Mouse (Mus musculus): Measurements from ENCODE around the gene Dcaf12.

Dcaf12 gene

DNA sequence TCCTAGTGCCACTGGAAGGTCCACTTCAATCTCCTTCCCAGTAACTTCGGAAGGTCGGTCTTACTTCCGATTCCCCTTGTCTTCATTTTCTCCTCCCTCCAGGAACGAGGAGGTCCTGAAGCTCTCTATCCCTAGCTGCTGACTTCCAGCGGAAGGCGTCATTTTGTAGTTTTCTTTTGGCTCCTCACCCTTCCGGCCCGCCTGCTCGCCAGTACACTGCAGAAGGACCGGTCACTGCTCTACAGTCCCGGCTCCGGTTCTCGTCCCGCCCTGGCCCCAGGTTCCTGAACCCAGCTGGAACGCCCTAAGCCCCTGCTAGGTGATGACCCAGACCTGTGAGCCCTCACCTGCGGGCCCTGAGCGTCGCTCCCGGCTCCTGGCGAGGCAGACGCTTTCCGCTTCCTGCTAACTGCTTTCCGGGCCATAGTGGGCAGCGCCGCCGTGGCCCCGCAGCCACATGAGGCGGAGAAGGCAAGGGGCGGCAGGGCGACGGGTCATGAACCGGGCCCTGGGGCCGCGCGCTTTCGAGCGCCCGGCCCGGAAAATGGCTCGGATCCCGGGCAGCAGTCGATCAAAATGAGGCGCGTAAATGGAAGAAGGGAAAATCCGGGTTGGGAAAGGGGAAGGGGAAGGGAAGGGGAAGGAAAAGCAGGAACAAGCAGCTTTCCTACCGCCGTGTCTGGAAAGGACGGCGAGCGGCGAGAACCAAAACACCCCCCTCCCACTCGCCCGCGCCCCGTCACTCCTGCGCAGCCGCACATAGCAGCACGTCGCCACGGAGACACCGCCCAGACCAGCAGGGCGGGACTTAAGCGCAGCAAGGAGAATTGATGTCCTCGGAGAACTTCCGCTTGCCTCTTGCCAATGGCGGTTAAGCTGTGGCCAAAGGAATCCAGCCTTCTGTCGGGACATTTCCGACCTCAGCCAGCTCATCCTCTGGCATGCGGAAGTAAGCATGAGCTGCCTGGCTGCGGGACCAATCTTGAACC, at the start of gene Dcaf12:
TSS of gene Dcaf12 (minus strand) at position 749 of the 989 bp plus-strand sequence.
- DNase-seq = peak; percentile 94 to 95

DNA sequence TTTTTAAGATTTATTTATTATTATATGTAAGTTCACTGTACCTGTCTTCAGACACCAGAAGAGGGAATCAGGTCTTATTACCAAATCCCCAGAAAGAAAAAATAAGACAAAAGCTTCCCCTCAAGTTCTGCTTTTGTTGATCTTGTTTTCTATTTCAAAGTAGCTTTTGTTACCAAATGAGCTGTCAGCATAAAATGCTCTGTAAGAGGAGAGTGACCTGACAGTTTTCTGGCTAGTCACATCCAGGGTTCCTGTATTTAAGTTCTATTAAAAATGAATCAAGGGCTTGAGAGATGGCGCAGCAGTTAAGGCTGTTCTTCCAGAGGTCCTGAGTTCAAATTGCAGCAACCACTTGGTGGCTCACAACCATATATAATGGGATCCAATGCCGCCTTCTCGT, 46.4 kb upstream of the Dcaf12 start:
- no peak for DNase-seq

DNA sequence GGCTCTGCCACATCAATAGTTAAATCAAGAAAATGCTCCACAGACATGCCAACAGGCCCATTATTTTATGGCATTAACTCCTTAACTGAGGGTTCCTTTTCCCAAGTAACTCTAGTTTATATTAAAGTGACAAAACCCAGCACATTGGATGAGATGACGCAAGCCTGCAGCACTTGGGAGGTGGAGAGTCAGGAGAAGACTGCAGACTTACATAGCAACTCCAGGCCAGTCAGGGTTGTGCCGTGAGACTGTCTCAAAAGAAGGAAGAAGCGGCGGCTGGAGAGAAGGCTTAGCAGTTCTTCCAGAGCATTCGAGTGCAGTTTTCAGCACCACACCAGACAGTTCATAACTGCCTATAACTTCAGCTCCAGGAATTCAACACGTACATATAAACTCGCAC, 44.7 kb upstream of the Dcaf12 start:
- no peak for DNase-seq

DNA sequence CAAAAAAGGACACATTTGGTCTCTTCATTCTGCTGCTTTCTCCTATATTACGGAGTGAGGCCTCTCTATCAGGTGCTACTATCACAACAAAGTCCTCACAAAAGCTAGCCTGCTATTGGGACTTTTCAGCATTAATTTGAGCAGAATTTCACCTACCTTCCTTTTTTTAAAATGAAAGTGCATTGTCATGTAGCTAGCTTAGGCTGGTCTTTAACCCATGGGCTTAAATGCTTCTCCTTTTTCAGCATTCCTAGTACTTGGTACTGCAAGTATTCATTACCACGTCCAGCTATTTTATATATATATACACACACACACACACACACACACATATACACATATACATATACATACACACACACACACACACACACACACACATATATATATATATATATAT, 44.0 kb upstream of the Dcaf12 start:
- DNase-seq = no peak

DNA sequence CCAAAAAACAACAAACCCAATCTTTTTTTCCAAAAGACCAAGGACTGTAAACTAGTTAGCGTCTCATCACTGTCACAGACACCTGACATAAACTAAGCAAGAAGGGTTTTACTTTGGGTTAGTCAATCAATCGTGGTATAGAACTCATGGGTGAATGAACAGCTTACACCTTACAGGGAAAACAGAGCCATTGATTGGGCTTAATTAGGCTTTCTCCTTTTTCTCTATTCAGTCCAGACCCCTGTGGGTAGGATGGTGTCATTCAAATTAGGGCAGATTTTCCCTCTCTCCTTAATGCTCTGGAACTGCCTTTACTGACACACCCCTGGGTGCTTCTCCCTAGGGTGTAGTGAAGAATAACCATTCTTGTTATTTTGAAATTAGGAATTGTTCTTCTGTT, 42.5 kb upstream of the Dcaf12 start:
- no peak for DNase-seq

DNA sequence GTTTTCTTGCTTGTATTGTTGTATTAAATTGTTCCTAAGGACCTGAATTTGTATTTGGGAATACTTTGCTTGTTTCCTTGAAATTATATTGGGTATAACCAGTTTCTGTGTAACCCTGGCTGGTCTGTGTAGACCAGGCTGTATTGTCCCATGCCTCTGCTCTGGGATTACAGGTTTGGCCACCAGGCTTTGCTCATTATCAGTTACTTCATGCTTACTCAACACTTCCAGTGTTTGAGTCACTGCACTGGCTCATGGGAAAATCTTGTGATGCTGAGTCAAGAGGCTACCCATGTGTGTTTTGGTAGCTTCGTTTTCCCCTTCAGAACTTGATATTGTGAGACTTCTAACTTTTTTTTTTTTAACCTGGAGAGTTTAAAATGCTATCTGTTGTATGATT, 38.6 kb upstream of the Dcaf12 start:
- no peak for DNase-seq

DNA sequence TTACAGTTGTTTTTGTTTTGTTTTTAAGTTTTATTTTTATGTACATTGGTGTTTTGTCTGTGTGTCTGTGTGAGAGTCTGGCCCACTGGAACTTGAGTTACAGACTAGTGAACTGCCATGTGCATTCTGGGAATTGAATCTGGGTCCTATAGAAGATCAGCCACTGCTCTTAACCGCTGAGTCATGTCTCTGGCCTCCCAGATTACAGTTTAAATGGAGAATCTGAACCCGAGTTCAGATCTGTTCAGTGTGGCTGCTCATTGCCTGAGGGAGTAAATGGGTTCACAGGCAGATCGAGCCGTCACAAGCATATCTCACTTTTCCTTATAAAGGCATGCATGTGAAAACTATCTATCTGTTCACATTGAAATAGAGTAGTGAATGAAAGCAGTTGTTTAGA, 38.1 kb upstream of the Dcaf12 start:
- no peak for DNase-seq

DNA sequence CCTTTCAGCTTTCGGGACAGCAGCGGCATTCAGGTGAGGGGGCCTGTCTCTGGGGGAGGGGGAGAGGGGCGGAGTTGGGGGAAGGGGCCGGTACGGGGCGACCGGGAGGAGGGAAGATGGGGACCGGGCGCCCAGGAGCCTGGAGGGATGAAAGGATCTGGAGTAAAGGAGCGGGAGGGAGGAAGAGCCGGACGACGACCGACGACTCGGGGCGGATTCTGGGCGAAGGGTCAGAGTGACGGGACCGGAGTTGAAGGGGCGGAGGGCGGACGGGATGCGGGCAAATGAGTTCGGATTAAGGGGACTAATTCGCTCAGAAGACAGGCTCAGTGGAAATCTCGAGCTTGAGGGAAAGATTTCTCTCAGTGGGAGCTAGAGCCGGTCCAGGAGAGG, 34.5 kb upstream of the Dcaf12 start:
- DNase-seq = no peak

DNA sequence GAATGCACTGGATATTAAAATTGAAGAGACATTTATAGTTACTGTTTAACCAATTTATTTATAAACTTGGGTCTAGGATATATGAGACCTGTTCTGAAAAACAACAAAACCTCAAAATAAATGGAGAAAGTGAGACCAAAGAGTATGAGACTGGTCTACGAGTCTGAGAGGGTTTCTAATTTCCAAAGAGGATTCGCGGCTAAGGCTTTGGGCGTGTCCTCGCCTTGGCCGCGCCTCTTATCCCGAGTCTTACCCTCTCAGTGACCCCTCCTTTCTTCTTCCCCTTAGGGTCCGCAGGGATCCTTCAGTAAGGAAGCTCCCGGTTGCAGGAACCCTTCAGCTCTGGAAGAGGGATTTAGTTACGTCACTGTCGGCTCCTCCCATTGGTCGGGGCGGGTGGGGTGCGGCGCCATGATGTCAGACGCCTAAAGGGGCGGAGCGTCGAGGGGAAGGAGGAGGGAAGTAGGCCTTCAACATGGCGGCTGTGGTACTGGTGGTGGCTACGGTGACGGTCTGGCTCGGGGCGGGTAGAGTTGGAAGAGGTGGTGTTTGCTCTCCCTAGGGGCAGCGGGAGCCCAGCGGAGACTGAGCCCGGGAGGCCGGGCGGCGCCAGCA, 34.0 kb upstream of the Dcaf12 start, which contains the start of gene Ubap1:
TSS of gene Ubap1 (plus strand) at position 413 of the 615 bp plus-strand sequence.
- DNase-seq = peak; percentile 91 to 96

DNA sequence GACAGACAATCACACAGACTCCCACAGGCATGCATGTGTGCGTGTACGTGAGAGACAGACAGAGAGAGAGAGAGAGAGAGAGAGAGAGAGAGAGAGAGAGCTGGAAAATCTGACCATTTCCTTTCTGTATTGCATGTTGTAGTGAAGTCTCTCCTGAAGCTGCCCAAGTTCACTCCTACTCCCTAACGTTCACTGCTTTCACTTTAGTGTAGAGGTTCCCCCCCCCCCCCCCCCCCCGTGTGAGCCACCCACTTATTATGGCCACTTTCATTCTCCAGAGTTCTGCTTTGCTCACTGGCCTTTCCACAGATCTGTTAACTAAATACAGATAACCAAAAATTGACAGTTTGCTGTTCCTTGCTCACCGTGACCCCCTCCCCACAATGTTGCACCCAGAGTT, 33.1 kb upstream of the Dcaf12 start:
- DNase-seq = no peak

DNA sequence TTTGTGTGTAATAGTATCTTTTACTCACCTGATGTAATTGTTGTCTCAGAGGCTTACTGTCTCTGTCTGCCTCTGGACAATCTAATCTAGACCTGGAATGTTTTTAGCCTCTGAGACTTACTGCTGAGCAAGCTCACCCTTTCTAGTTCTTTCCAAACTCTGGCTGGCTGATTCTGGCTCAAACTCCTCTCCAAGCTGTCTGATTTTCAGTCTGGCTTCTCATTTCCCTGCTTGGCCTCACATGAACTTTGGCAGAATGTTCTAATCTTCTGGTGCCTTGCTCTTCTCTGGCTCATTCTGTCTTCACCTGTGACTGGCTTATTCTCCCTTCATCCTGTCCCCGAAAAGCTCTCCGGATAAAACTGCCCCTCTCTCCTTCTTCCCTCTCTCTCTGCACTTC, 31.3 kb upstream of the Dcaf12 start:
- DNase-seq = no peak

DNA sequence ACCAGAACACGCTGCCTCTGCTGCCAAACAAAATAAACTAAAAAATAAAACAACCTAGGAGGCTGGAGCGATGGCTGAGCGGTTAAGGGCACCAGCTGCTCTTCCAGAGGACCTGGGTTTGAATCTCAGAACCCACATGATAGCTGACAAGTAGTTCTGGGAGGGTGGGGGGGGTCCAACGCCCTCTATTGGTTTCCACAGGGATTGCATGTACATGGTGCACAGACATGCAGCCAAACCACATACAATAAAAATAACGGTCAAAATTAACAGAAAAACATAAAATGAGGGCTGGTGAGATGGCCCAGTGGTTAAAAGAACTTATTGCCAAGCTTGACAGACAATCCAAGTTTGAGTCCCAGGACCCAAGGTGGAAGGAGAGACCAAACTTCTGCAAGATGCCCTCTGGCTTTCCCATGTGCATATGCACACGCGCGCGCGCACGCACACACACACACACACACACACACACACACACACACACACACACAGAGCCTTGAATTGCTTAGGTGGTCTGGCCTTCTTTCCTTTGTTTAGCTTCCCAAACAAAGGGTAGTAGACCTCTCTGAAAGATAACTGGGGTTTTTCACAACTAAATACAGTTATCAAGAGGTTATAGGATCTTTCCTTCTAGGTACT, 26.3 kb upstream of the Dcaf12 start:
- no peak for DNase-seq

DNA sequence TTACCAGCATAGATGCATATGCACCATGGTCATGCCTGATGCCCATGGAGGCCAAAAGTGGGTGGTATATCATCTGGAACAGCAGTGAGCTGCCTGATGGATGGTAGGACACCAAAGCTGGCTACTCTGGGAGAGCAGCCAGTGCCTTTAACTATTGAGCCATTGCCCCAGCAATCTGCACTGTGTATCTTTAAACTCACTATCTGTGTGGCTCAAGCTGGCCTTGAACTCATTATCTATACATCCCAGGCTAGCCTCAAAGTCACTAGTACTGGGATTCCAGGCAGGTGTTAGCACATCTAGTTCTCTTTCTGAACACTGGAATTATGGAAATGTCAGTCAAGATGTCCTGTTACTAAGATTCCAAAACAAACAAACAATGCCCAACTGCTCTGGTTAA, 21.9 kb upstream of the Dcaf12 start:
- DNase-seq = no peak

DNA sequence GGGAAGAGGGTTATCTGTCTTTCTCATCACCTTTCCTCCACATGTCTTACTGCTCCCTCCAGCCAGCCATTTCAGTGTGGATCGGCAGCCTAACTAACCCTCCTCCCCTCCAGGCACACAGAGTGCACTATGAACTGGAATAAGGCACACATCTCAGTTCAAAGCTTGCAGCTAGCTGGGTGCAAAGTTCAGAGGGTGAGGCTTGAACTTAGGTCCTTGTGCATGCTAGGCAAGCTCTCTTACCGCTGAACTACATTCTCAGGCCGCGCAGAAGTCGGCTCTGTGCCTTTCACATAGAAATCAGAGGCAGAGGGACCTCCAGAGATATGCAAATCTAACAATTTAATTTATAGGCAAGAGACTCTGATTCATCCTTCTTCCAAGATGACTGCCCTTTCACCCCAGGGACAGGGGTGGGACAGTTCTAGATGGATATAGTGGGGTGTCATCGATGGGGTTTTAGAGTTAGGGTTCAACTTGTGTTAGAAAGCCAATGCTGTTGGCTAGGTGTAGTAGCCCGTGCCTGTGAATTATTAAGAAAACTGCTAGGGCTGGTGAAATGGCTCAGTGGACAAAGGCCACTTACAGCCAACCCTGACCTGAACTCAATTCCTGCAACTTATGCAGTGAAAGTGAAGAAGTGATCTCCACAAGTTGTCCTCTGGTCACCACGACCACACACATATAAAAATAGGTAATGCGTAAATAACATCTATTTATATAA, 17.2 kb upstream of the Dcaf12 start:
- DNase-seq = no peak

DNA sequence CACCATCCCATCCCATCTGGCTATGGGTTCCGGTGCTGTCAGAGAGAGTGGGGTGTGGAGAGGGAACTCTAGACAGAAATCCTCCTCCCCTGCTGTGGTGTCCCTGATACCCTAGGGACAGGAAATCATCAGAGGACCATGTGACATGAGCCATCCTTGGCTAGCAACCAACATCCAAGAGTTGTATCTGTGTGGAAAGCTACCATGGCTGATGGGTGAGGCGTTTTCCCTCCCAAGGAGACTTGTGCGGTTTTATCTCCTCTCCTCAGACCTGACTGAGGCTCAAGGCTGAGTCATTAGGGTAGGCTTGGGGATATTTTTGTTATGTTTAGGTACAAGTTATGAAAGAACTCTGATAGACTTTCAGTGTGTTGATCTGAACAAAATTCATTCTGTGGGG, 16.4 kb upstream of the Dcaf12 start:
- no peak for DNase-seq

DNA sequence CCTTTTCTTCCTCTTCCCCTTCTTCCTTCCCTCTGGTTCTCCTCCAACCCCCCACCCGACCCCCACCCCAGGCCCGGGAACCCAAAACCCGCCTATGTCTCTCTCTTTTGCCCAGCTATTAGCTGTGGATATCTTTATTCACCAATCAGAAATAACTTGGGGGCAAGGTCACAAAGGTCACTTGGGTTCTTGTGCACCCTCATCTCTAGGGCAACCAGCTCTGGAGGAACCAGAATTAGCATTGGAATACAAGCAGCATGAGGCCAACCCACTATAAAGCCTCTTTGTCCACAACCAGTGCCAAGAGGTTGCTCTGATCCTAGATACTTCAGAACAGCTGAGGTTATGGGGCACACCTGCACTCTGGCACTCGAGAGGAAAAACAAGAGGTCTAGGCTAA, 14.8 kb upstream of the Dcaf12 start:
- DNase-seq = no peak

DNA sequence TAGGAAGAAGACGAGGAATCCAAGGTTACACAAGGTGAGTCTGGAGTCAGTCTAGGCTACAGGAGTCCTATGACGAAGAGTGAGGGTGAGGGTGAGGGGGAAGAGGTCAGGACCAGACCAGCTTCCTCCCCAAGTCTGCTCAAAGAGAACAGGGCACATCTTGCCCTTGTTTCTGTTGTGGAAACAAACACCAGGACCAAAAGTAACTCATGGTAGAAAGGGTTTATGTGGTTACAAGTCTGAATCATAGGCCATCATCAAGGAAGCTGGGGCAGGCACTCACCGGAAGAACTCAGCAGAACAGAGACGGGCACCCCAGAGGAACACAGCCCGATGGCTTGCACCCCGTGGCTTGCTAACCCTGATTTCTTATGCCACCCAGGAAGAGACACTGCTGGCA, 12.2 kb upstream of the Dcaf12 start:
- no peak for DNase-seq

DNA sequence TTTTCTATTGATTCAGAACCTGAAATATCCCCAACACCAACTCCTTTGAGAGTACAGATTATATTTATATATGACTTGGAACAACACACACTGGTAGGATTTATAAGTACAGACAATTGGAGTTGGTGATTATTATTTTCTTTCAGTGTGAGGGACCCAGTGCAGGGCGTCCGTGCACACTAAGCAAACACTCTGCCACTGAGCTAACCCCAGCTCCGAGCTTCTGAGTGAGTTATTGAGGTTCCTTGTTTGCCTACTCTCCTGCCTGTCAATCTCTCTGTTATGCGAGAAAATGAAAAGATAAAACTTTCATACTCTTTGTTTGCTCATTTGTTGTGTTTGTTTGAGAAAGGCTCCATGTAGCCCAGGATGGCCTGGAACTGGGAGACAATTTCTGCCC, 6.3 kb upstream of the Dcaf12 start:
- DNase-seq = no peak

DNA sequence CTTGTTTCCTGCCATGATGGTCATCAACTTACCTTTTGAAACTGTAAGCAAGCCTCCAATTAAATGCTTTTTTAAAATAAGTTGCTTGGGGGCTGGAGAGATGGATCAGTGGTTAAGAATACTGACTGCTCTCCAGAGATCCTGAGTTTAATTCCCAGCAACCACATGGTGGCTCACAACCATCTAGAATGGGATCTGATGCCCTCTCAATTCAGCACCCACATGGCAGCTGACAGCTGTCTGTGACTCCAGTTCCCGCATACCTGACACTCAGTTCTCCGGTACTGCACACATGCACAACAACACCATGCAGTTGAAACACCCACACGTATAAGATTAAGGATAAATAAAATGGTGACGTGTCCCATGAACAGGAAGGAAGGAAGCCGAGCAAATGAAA, 3.6 kb upstream of the Dcaf12 start:
- DNase-seq = no peak

DNA sequence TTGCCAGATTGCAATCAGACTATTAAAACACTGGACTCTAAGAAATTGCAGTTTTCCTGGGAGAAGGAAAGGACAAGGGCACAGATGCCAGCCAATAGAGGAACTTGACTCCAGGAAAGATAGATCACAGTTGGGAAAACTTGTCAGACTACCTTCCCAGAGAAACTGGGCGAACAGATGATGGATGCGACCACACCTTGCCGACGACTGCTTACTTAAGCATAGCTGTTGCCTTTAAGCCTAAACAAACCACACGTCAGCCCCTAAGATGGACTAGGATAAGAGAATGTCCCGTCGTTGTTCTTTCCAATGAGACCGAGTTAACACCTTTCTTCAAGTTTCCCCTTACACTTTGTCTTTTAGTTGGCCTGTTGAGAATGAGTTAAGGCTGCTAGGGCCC, 484 bp upstream of the Dcaf12 start:
- peak in 1 of 2 experiments; percentile 10 for DNase-seq

DNA sequence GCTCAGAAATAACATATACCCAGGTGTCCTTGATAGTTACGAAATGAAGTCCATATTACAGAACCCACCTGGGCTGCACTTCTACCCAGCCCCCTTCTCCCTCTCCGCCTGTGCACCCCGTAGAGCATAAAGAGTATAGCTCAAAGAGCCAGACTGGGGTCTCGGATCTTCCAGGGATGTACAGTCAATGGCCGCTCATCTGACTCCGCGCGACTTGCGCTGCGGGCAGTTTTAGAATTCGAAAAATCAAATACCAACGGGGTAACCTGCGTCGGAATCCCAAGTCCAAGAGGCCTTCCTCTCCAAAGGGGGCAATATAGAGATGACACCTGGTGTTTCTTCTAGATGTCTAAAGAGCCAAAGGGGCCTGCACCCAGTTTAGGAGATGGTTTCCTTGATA, 967 bp downstream of the Dcaf12 start:
- no peak for DNase-seq

DNA sequence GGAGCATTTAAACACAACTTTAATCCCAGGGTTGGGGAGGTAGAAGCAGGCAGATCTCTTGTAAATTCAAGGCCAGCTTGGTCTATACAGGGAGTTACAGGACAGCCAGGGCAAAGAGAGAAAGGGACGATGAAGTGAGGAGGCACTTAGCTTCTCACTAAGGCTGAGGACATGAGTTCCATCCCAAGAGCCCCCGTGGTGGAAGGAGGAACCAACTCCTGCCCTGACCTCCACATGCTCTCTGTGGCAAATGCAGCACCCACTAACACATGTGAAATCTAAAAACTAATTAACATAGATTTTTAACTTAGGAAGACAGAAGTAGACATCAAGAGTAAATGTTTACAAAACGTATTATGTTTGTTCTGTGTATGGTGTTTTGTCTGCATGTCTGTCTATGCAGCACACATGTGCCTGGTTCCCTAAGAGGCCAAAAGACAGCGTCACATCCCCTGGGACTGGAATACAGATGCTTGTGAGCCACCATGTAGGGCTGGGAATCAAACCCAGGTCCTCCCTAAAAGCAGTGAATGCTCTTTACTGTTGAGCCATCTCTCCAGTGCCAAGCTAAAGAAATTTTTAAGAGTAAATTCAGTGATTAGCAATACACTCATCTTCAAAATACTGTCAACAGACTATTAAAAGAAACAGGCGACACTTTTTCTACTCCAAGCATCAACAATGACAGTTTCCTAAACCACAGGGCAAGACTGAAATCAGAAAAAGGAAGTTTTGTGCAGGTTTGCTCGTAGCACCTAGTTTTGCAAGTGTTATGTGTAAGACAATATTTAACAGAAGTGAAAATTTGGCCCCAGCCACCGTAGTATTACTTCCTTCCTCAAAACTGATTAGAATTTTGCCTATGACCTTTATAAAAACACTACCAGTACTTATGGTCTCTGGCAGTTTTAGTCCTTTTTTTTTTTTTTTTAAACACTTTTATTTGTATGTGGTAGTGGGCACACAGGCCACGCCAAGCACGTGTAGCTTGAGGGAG, 3.8 kb downstream of the Dcaf12 start:
- DNase-seq = no peak
